Mouse (Mus musculus) liver, embryonic 13.5 days (tissue): Measurements from ENCODE around the gene Gfm2. TPM values are rescaled to one million over a fixed set of nuclear protein-coding genes. Genes with fewer than 3 reads are reported as not detected.

ENCODE experiments used
- polyA plus RNA-seq: library from polyadenylated mRNA; unstranded; fragments of >200 nt; fragmentation: Nextera tagmentation; extraction: Ambion mirVana; gene quantifications from 2 replicates; pipeline ENCODE4 v1.2.1, GENCODE M21; 2015

Gene Gfm2
- polyA plus RNA-seq, 1 experiment from 2014 or later: 21.4 TPM

Other genes starting within 250 kb of the Gfm2 start
- gene Gcnt4, start 213.2 kb upstream of the Gfm2 start, polyA plus RNA-seq: 0.54 and 0.88 TPM in 2 replicates
- gene 1700029F12Rik, start 103.6 kb upstream of the Gfm2 start, polyA plus RNA-seq: not detected in 2 replicates
- 2.1 and 2.3 TPM in 2 replicates for gene Fam169a, start 70.7 kb upstream of the Gfm2 start, polyA plus RNA-seq
- 0.79 and 0.97 TPM in 2 replicates for gene Gm6169, start 38.7 kb upstream of the Gfm2 start, polyA plus RNA-seq
- 38.2 and 43.6 TPM in 2 replicates for gene Nsa2, start within 50 bp of the Gfm2 start, polyA plus RNA-seq
- gene Hexb, start 60.4 kb downstream of the Gfm2 start, polyA plus RNA-seq: 16.0 and 20.4 TPM in 2 replicates
- 0.75 and 0.81 TPM in 2 replicates for gene Enc1, start 103.2 kb downstream of the Gfm2 start, polyA plus RNA-seq